ENCODE assay signal across 17 mouse cellular contexts in the genomic region with DNA sequence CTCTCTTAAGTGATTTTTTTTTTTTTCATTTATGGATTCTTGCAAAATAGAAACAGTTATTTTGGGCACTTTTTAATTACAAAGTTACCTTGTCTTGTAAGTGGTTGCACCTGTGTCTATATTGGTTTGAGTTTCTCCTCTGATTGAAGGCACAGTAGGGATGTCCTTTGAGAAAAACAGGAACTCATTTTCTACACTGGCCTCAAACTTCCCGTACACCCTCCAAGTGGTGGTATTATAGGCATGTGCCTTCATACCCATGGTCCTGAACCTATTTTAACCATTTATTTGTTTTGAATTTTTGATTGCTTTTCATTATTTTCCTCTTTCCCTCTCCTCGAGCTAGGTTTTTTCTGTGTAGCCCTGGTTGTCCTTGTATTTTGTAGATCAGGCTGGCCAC.
"Had no signal": no experiment of that assay in that cellular context is flagged by ENCODE, and none has a peak within 500 bp of the region (broad histone marks: within the 10 kb centered on the region; RNA-seq: fewer than 3 reads in every experiment).

No protein-coding gene starts in this region.

- H3K9ac ChIP-seq: liver, embryonic 13.5 days; liver, embryonic 15.5 days; liver, postnatal 0 days; lung, embryonic 15.5 days; midbrain, embryonic 12.5 days; midbrain, embryonic 15.5 days; neural tube, embryonic 12.5 days; stomach, embryonic 15.5 days had no signal

- H3K36me3 ChIP-seq: liver, embryonic 13.5 days; liver, embryonic 15.5 days; lung, embryonic 15.5 days; midbrain, embryonic 12.5 days; midbrain, embryonic 15.5 days; neural tube, embryonic 12.5 days had no signal

- H3K9me3 ChIP-seq: liver, embryonic 13.5 days; liver, embryonic 15.5 days; lung, embryonic 15.5 days; midbrain, embryonic 10.5 days; midbrain, embryonic 12.5 days; midbrain, embryonic 15.5 days; neural tube, embryonic 12.5 days; stomach, embryonic 15.5 days had no signal

- H3K4me2 ChIP-seq: liver, embryonic 13.5 days; liver, embryonic 15.5 days; lung, embryonic 15.5 days; midbrain, embryonic 12.5 days; midbrain, embryonic 15.5 days; neural tube, embryonic 12.5 days; stomach, embryonic 15.5 days had no signal

- DNase-seq: liver, embryonic 13.5 days; liver, postnatal 0 days; lung, adult 2 months; lung, postnatal 4 days; right cerebral cortex, postnatal 14 days; thymus, adult 2 months; thymus, postnatal 25 days; thymus, postnatal 4 days had no signal

- H3K4me3 ChIP-seq: liver, embryonic 13.5 days; liver, embryonic 15.5 days; lung, embryonic 15.5 days; midbrain, embryonic 10.5 days; midbrain, embryonic 12.5 days; midbrain, embryonic 15.5 days; neural tube, embryonic 12.5 days; stomach, embryonic 15.5 days had no signal

- H3K27ac ChIP-seq: liver, embryonic 13.5 days; liver, embryonic 15.5 days; lung, embryonic 15.5 days; midbrain, embryonic 10.5 days; midbrain, embryonic 12.5 days; midbrain, embryonic 15.5 days; neural tube, embryonic 12.5 days; stomach, embryonic 15.5 days; stomach, postnatal 0 days had no signal

- ATAC-seq: liver, postnatal 0 days; lung, postnatal 0 days; midbrain, embryonic 15.5 days had no signal

- H3K27me3 ChIP-seq: liver, embryonic 13.5 days; liver, embryonic 15.5 days; lung, embryonic 15.5 days; midbrain, embryonic 12.5 days; midbrain, embryonic 15.5 days; neural tube, embryonic 12.5 days; stomach, embryonic 15.5 days had no signal
